Mouse (Mus musculus) forebrain, embryonic 14.5 days (tissue): ENCODE measurements around the gene 1700013F07Rik. TPM values are rescaled to one million over a fixed set of nuclear protein-coding genes. Genes with fewer than 3 reads are reported as not detected.

Experiments
- ATAC-seq: fragments of 200-750 bp; cut with Nextera tagmentation; 2 replicates; pipeline ENCODE4 v1.8.0; 2017; ENCODE audit warnings: mild to moderate bottlenecking, moderate library complexity
- DNase-seq: peaks from one replicate; pipeline ENCODE4 v3.0.0-alpha.2; 2015; ENCODE audit warnings: low spot score
- H3K27ac ChIP-seq: fragments of 300-500 bp; sonication (generic); 2 replicates; pipeline ENCODE4 v1.5.1; 2014; ENCODE audit warnings: low read depth, mild to moderate bottlenecking, control low read depth, low read length, moderate library complexity
- H3K27me3 ChIP-seq: fragments of 300-500 bp; sonication (generic); replicated peaks from 2 replicates; pipeline ENCODE4 v1.6.1; 2014; ENCODE audit warnings: low read length, control low read depth, mixed read lengths; ENCODE audit not compliant: control insufficient read depth, insufficient read depth
- H3K36me3 ChIP-seq: fragments of 300-500 bp; sonication (generic); 2 replicates; pipeline ENCODE4 v1.6.1; 2014; ENCODE audit warnings: low read length, control low read depth; ENCODE audit not compliant: control insufficient read depth, insufficient read depth
- H3K4me1 ChIP-seq: fragments of 300-500 bp; sonication (generic); 2 replicates; pipeline ENCODE4 v1.6.1; 2014; ENCODE audit warnings: antibody characterized with exemption, low read length, control low read depth; ENCODE audit not compliant: control insufficient read depth, insufficient read depth
- H3K4me2 ChIP-seq: fragments of 300-500 bp; sonication (generic); 2 replicates; pipeline ENCODE4 v1.6.1; 2014; ENCODE audit warnings: mild to moderate bottlenecking, control low read depth, low read length
- H3K4me3 ChIP-seq: fragments of 300-500 bp; sonication (generic); 2 replicates; pipeline ENCODE4 v1.5.1; 2014; ENCODE audit warnings: low read depth, low read length, control low read depth
- H3K9ac ChIP-seq: fragments of 300-500 bp; sonication (generic); 2 replicates; pipeline ENCODE4 v1.6.1; 2014; ENCODE audit warnings: mild to moderate bottlenecking, low read length, control low read depth, moderate library complexity
- H3K9me3 ChIP-seq: fragments of 300-500 bp; sonication (generic); replicated peaks from 2 replicates; pipeline ENCODE4 v1.6.1; 2016; ENCODE audit warnings: low read length, control low read depth, mixed read lengths; ENCODE audit not compliant: control insufficient read depth
- WGBS: fragments of 180-500 bp; shearing (Covaris S2); extraction: QIAGEN DNeasy Blood & Tissue Kit; methylation state at CpG from one replicate; pipeline ENCODE4 v1.1.7; 2014; 5-methylcytosine and 5-hydroxymethylcytosine counted together
- microRNA-seq: library from miRNA; unstranded; fragments of <30 nt; microRNA quantifications from one replicate; pipeline ENCODE4, GENCODE M21; 2016
- polyA plus RNA-seq: library from polyadenylated mRNA; unstranded; fragments of >200 nt; fragmentation: Nextera tagmentation; extraction: Ambion mirVana; gene quantifications from 2 replicates; pipeline ENCODE4 v1.2.1, GENCODE M21; 2014

1700013F07Rik gene
- polyA plus RNA-seq, 1 experiment from 2014 or later = 2.0 TPM

DNA sequence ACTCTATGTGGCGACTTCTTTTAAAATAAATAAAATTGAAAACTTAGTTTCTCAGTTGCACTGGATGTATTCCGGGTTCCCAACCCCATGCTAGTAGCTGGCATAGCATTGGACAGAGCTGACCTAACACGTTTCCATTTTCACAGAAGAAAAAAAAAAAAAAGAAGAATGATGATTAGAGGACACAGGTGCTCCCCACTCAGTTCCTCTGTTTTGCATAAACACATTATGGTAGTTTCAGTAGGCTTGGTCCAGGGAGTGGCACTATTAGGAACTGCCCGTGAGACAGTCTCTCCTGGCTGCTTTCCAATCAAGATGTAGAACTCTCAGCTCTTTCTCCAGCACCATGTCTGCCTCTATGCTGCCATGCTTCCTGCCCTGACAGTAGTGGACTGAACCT, 50.6 kb downstream of the 1700013F07Rik start:
- no peak overlapping the region for H3K9ac ChIP-seq
- H3K36me3 ChIP-seq = peaks cover 7% of the 10 kb centered on the region; the same call in 1 of the 2 replicates
- no peak for DNase-seq
- no peaks in the 10 kb centered on the region for H3K27me3 ChIP-seq
- H3K4me3 ChIP-seq = no peak overlapping the region
- WGBS = 77% methylated on average over 4 of the region's 4 CpGs
- ATAC-seq = no peak
- H3K9me3 ChIP-seq = no peaks in the 10 kb centered on the region
- no peaks in the 10 kb centered on the region for H3K4me1 ChIP-seq
- no peak overlapping the region for H3K27ac ChIP-seq
- H3K4me2 ChIP-seq = no peak overlapping the region

DNA sequence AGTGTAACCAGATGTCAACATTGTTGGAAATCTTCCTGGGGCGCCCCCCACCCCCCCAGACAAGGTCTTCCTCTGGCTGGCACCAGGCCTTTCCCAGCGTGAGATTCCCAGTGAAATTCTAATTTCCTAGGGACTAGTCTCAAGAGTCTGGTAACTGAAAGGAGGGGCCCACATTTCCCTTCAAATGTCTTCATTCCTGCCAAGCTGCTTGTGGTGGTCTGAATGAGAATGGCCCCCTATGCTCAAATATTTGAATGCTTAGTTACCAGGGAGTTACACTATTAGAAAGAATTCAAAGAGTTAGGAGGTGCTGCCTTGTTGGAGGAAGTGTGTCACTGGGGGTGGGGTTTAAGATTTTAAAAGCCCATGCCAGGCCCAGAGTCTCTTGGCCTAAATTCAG, 54.5 kb downstream of the 1700013F07Rik start:
- Histone ChIP-seq H3K9me3 (no peaks in the 10 kb centered on the region), H3K4me2 (no peak overlapping the region), H3K9ac (no peak overlapping the region), H3K4me3 (no peak overlapping the region), H3K36me3 (no peaks in the 10 kb centered on the region), H3K27me3 (no peaks in the 10 kb centered on the region), H3K4me1 (peaks cover 4% of the 10 kb centered on the region), H3K27ac (no peak overlapping the region)
- 25% methylated on average over 2 of the region's 2 CpGs for WGBS
- ATAC-seq = no peak
- peak; percentile 41 for DNase-seq

DNA sequence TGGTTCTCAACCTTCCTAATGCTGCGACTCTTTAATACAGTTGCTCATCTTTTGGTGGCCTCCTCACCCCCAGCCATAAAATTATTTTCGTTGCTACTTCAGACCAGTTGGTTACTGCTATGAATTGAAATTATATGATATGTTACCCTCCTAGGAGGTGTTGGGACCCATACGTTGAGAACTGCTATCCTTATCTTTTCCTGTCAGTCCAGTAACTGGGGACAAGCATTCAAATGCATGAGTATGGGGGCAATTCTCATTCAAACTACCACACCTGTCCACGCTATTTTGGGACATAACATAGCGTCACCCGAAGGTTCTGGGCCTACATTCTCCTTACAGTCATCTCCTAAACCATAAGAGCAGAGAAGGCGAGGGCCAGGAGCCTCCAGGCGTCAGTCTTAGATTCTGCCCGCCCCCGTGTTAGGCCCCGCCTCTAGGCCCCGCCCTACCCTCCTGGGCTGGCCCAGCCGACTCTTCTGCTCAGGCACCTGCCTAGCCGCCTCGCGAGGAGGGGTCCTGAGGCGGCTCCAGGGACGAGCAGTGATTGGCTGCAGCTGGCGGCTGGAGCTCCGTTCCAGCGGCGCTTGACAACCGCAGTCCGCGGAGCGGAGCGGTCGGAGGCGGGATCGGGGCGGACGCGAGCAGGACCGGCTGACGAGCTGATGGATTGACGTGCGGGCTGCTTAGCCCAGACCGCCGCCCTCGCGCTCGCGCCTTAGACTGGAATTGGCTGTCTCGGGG, 57.0 kb downstream of the 1700013F07Rik start, which contains the start of gene Wdr47:
TSS of gene Wdr47 (plus strand) at position 494 of the 744 bp plus-strand sequence.
- Histone ChIP-seq H3K27ac (peak within 1 kb of the TSS; percentile 96), H3K4me3 (peak within 1 kb of the TSS; percentile 95), H3K9me3 (no peaks in the 10 kb centered on the region), H3K4me1 (peaks cover 6% of the 10 kb centered on the region), H3K36me3 (no peaks in the 10 kb centered on the region), H3K4me2 (peak within 1 kb of the TSS; percentile 68), H3K9ac (peak within 1 kb of the TSS; percentile 94), H3K27me3 (no peaks in the 10 kb centered on the region)
- DNase-seq (peak; percentile 98), ATAC-seq (peak; percentile 99)
- 6% methylated on average over 44 of the region's 44 CpGs for WGBS

DNA sequence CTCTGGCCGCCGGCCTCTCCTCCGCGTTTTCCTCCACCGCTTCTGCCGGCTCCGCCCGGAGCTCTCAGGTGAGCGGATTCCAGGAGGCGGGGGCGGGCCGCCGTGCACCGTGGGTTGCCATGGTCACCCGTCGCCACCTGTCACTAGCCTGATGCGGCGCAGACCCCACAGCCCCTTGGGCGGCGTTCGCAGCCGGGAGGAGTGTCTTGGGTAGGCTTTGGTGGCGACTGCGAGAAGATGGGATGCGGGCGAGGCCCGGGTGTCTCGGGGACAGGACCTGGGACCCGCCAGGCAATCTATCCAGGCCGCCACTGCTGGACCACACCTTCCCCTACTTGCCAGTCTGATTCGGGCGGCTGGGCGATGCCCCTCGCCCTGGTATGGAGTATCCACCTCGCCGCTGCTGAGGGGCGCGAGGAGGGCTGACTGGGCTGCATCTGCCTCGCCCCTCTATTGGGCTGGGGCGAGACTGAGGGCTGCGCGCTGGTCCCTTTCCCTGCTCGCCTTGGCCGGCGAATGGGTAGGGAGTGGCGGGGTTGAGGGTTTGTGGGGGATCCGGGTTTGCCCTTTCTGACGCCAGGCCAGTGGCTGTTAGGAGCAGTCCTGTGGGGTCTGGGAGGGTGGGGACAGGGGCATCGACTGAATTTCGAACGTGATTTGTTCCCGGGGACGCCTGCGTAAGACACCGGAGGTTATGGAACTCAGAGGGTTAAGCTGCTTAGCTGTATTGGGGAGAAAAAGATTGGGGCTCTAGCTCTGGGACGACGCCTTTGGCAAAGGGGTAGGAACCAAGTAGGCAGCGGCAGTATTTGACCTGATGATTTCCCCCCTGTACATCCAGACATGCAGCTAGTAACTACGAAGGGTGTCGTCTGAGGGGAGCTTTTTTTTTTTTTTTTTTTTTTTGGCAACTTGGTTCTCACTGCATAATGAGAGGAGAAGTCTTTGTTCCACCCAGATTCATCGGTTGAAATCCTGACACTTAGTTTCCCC, 57.9 kb downstream of the 1700013F07Rik start:
- Histone ChIP-seq H3K4me2 (peak overlapping the region; percentile 68), H3K9me3 (no peaks in the 10 kb centered on the region), H3K4me3 (peak overlapping the region; percentile 95), H3K4me1 (peaks cover 6% of the 10 kb centered on the region), H3K27ac (peak overlapping the region; percentile 96), H3K27me3 (no peaks in the 10 kb centered on the region), H3K36me3 (no peaks in the 10 kb centered on the region), H3K9ac (peak overlapping the region; percentile 94)
- peak; percentile 59 for DNase-seq
- under 1% methylated on average over 61 of the region's 61 CpGs for WGBS
- peak; percentile 82 for ATAC-seq

Small RNA genes within 50 kb of the gene (microRNA-seq; reads per million reads assigned to microRNA genes)
- not detected for gene Gm22860

Other genes starting within 250 kb of the 1700013F07Rik start
- gene Mybphl, start 169.2 kb upstream of the 1700013F07Rik start, polyA plus RNA-seq = not detected in 2 replicates
- 32.6 and 42.0 TPM in 2 replicates for gene Psrc1, start 150.3 kb upstream of the 1700013F07Rik start, polyA plus RNA-seq
- 38.4 and 39.9 TPM in 2 replicates for gene Celsr2, start 118.6 kb upstream of the 1700013F07Rik start, polyA plus RNA-seq
- gene Sars, start 88.9 kb upstream of the 1700013F07Rik start, polyA plus RNA-seq = 227 and 241 TPM in 2 replicates
- 8.7 and 12.2 TPM in 2 replicates for gene 5330417C22Rik, start 2.4 kb downstream of the 1700013F07Rik start, polyA plus RNA-seq
- gene Tmem167b, start 28.3 kb downstream of the 1700013F07Rik start, polyA plus RNA-seq = 56.3 and 62.0 TPM in 2 replicates
- gene Taf13, start 37.5 kb downstream of the 1700013F07Rik start, polyA plus RNA-seq = 51.8 and 54.1 TPM in 2 replicates
- 87.8 and 112 TPM in 2 replicates for gene Wdr47, start 57.1 kb downstream of the 1700013F07Rik start, polyA plus RNA-seq
- gene Clcc1, start 119.8 kb downstream of the 1700013F07Rik start, polyA plus RNA-seq = 51.4 and 56.6 TPM in 2 replicates
- 37.2 and 44.8 TPM in 2 replicates for gene Gpsm2, start 188.2 kb downstream of the 1700013F07Rik start, polyA plus RNA-seq
- not detected in 2 replicates for gene Aknad1, start 205.5 kb downstream of the 1700013F07Rik start, polyA plus RNA-seq